Mouse (Mus musculus): ENCODE measurements at regions not wholly inside any gene's neighbourhood (a gene's known extent, or its start where the extent isn't known, plus 50 kb on each side); places are given as distances from the start of the nearest gene placed in this dataset.

DNA sequence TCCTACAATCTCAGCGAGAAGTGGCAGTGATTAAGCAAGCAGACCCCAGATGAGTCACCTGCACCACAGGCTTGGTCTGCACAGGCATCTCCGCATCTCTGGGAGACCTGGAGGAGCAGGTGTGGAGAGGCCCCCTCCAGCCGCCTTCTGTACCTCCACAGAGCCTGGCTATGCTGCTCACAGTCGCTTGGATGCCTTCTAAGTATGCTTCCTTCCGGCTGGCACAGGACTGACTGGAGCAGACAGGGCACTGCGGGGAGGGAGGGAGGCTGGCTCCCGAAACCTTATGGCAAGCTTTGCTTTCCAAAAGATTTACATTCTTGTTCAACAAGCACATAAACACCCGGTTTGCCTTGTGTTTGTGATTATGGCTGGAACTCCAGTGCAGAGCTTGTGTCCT is 107.3 kb downstream of the Irx2 start:
- TF ChIP-seq CTCF (IDR thresholded peaks at IDR 0.05; ENCODE audit: borderline replicate concordance, insufficient read depth, low read length) (no peak), POLR2A (IDR thresholded peaks at IDR 0.05; ENCODE audit: low read depth, low read length) (no peak)
